Mouse (Mus musculus) bone marrow, adult 2 months (tissue): ENCODE results near the gene Kif24.

ENCODE experiments used
- CTCF ChIP-seq: fragments of 200-500 bp; IDR thresholded peaks from 2 replicates; pipeline ENCODE4 v1.5.1; 2011; ENCODE audit warnings: low read length, control low read depth; ENCODE audit not compliant: control insufficient read depth, insufficient read depth
- POLR2A ChIP-seq: fragments of 200-500 bp; IDR thresholded peaks from 2 replicates; pipeline ENCODE4 v1.6.1; 2011; ENCODE audit warnings: low read depth, mild to moderate bottlenecking, control low read depth, low read length, borderline replicate concordance; ENCODE audit not compliant: control insufficient read depth

GRCm38 (mm10) chr4:41406597-41406996 is 58.1 kb downstream of the Kif24 start:
- TF ChIP-seq CTCF (no peak), POLR2A (no peak)
